Mouse (Mus musculus) liver, adult 2 months (tissue): ENCODE data around the gene Cuedc1. TPM values are rescaled to one million over a fixed set of nuclear protein-coding genes. Genes with fewer than 3 reads are reported as not detected.

ENCODE experiments used
- DNase-seq: peaks from one replicate; pipeline ENCODE4 v3.0.0-alpha.2; 2011; ENCODE audit warnings: low read depth, low spot score; ENCODE audit errors: extremely low read depth
- H3K27ac ChIP-seq: fragments of 200-500 bp; replicated peaks from 2 replicates; pipeline ENCODE4 v1.5.1; 2012; ENCODE audit warnings: low read depth, mild to moderate bottlenecking, control low read depth, inconsistent platforms, low read length; ENCODE audit not compliant: insufficient read depth
- H3K27me3 ChIP-seq: fragments of 200-500 bp; 2 replicates; pipeline ENCODE4 v1.6.1; 2012; ENCODE audit warnings: mild to moderate bottlenecking, moderate library complexity, low read length, inconsistent platforms; ENCODE audit not compliant: control insufficient read depth, insufficient read depth
- H3K36me3 ChIP-seq: fragments of 200-500 bp; 2 replicates; pipeline ENCODE4 v1.6.1; 2012; ENCODE audit warnings: low read length, inconsistent platforms; ENCODE audit not compliant: control insufficient read depth, insufficient read depth
- H3K4me1 ChIP-seq: fragments of 200-500 bp; 2 replicates; pipeline ENCODE4 v1.6.1; 2011; ENCODE audit warnings: low read length; ENCODE audit not compliant: control insufficient read depth, insufficient read depth
- H3K4me3 ChIP-seq: fragments of 200-500 bp; 2 replicates; pipeline ENCODE4 v1.5.1; 2011; ENCODE audit warnings: low read depth, mild to moderate bottlenecking, control low read depth, low read length, moderate library complexity; ENCODE audit not compliant: insufficient read depth
- H3K79me2 ChIP-seq: fragments of 200-500 bp; 2 replicates; pipeline ENCODE4 v1.6.1; 2012; ENCODE audit warnings: inconsistent platforms, mild to moderate bottlenecking, low read length, moderate library complexity; ENCODE audit not compliant: control insufficient read depth, insufficient read depth
- H3K9ac ChIP-seq: fragments of 200-500 bp; 2 replicates; pipeline ENCODE4 v1.6.1; 2012; ENCODE audit warnings: low read depth, mild to moderate bottlenecking, control low read depth, inconsistent platforms, low read length
- CTCF ChIP-seq: fragments of 200-500 bp; IDR thresholded peaks from 2 replicates; pipeline ENCODE4 v1.5.1; 2011; ENCODE audit warnings: low read depth, low read length, control low read depth
- POLR2A ChIP-seq: fragments of 200-500 bp; IDR thresholded peaks from 2 replicates; pipeline ENCODE4 v1.6.1; 2011; ENCODE audit warnings: low read length, control low read depth; ENCODE audit not compliant: insufficient read depth; ENCODE audit errors: extremely low read depth
- whole genome bisulfite sequencing: fragments of 180-500 bp; shearing (Covaris S2); methylation state at CpG from one replicate; pipeline ENCODE4 v1.1.7; 2018; 5-methylcytosine and 5-hydroxymethylcytosine counted together
- polyA plus RNA-seq: library from polyadenylated mRNA; depleted of rRNA; stranded (reverse); fragments of >200 nt; gene quantifications from 2 replicates; pipeline ENCODE4 v1.2.3, GENCODE M21; 2012
- total RNA-seq: library from RNA; depleted of rRNA; stranded (reverse); fragments of >200 nt; gene quantifications from 2 replicates; pipeline ENCODE4 v1.2.3, GENCODE M21; 2014

Gene Cuedc1
- total and polyA plus RNA-seq, 2 experiments: 1.5 to 1.7 TPM

- TF ChIP-seq CTCF (no peak), POLR2A (no peak)
- Histone ChIP-seq H3K4me1 (no peaks in the 10 kb centered on the region), H3K27me3 (no peaks in the 10 kb centered on the region), H3K9ac (no peak overlapping the region), H3K4me3 (no peak overlapping the region), H3K27ac (no peak overlapping the region; the same call in 1 of the 2 replicates), H3K36me3 (no peaks in the 10 kb centered on the region), H3K79me2 (no peaks in the 10 kb centered on the region)
- 70% methylated on average over 10 of the region's 10 CpGs for WGBS
- DNase-seq: no peak
Observed at GRCm38 (mm10) chr11:88172601-88173325, 74.9 kb downstream of the Cuedc1 start.

- H3K27ac ChIP-seq: no peak overlapping the region
- no peak for DNase-seq
- no peak overlapping the region for H3K9ac ChIP-seq
- TF ChIP-seq POLR2A: no peak
- WGBS: 45% methylated on average over 9 of the region's 9 CpGs
- H3K36me3 ChIP-seq: no peaks in the 10 kb centered on the region
- no peaks in the 10 kb centered on the region for H3K27me3 ChIP-seq
- no peaks in the 10 kb centered on the region for H3K79me2 ChIP-seq
- no peak overlapping the region for H3K4me3 ChIP-seq
- no peaks in the 10 kb centered on the region for H3K4me1 ChIP-seq
Observed at GRCm38 (mm10) chr11:88173386-88174025, 75.6 kb downstream of the Cuedc1 start.

- peak overlapping the region; percentile 28 for H3K27ac ChIP-seq
- TF ChIP-seq POLR2A: no peak
- no peak for TF ChIP-seq CTCF
- H3K9ac ChIP-seq: no peak overlapping the region
Observed at GRCm38 (mm10) chr11:88180467-88180958, 82.7 kb downstream of the Cuedc1 start.

GRCm38 (mm10) chr11:88180959-88181619, 83.2 kb downstream of the Cuedc1 start:
- Histone ChIP-seq H3K9ac (no peak overlapping the region), H3K79me2 (no peaks in the 10 kb centered on the region), H3K4me1 (no peaks in the 10 kb centered on the region), H3K36me3 (no peaks in the 10 kb centered on the region), H3K27me3 (no peaks in the 10 kb centered on the region), H3K27ac (peak overlapping the region; percentile 38), H3K4me3 (no peak overlapping the region)
- TF ChIP-seq POLR2A (no peak), CTCF (no peak)
- no peak for DNase-seq
- WGBS: 53% methylated on average over 16 of the region's 16 CpGs

More at GRCm38 (mm10) chr11:88180467-88180958, 82.7 kb downstream of the Cuedc1 start:
- WGBS: 58% methylated on average over 6 of the region's 6 CpGs
- no peaks in the 10 kb centered on the region for H3K4me1 ChIP-seq
- no peaks in the 10 kb centered on the region for H3K79me2 ChIP-seq
- no peaks in the 10 kb centered on the region for H3K36me3 ChIP-seq
- DNase-seq: no peak
- H3K27me3 ChIP-seq: no peaks in the 10 kb centered on the region
- no peak overlapping the region for H3K4me3 ChIP-seq

GRCm38 (mm10) chr11:88184632-88185180, 86.8 kb downstream of the Cuedc1 start:
- Histone ChIP-seq H3K79me2 (no peaks in the 10 kb centered on the region), H3K27me3 (no peaks in the 10 kb centered on the region), H3K4me1 (no peaks in the 10 kb centered on the region), H3K9ac (no peak overlapping the region), H3K27ac (no peak overlapping the region), H3K36me3 (no peaks in the 10 kb centered on the region), H3K4me3 (no peak overlapping the region)
- no peak for TF ChIP-seq CTCF
- 87% methylated on average over 17 of the region's 17 CpGs for WGBS
- no peak for DNase-seq
